Mouse (Mus musculus): ENCODE measurements around the gene Sf3b2.

GRCm38 (mm10) chr19:5224624-5225023 lies 70.6 kb downstream of the Sf3b2 start:
- no peak for TF ChIP-seq CTCF (IDR thresholded peaks at IDR 0.05; ENCODE audit: extremely low read depth, insufficient read length, insufficient replicate concordance, low read depth, low read length)
- no peak for TF ChIP-seq POLR2A (IDR thresholded peaks at IDR 0.05; ENCODE audit: low read depth, low read length)
